Mouse (Mus musculus): Measurements from ENCODE around the gene Slc16a7. TPM values are rescaled to one million over a fixed set of nuclear protein-coding genes. Genes with fewer than 3 reads are reported as not detected.

Gene Slc16a7
- total RNA-seq, 2 experiments from 2014 or later, result 1.9 to 3.7 TPM

DNA sequence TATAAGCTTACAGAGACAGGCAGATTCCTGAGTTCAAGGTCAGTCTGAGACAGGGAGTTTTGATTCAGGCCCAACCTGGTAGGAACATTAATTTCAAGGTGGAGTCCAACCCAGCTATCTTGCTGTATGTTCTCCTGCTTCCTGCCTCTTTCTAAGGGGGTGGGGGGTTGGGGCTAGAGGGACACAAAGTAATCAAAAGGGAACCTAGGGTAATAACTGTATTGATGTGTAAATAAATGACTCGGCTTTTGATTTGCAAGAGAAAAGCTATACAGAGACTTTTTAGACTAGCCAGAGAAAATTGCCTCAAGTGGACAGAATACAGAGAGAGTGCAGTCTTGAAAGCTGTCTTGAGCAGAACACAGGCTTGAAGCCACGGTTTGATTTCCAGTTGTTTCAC lies 174.7 kb downstream of the Slc16a7 start:
- no peak for ATAC-seq (replicated peaks; ENCODE audit: low FRiP score, poor library complexity, severe bottlenecking)

DNA sequence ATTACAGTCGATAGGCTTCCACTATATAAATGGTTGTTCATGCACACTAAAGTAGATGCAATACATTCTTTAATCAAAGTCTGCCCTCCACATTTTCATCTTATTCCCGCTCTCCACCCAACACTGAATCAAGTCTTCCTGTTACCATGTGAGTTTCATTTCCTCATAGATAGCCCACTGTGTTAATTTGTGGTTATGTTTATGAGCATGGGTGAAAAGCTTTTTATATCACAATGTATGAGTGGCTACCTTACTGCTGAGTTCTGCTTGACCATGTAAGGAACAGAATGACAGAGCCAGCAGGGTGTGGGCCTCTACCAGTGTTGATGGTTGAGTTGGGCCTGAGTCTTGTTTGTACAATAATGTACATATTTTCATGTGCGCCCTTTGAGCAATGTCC lies 175.5 kb downstream of the Slc16a7 start:
- ATAC-seq (replicated peaks; ENCODE audit: low FRiP score, poor library complexity, severe bottlenecking), result no peak

DNA sequence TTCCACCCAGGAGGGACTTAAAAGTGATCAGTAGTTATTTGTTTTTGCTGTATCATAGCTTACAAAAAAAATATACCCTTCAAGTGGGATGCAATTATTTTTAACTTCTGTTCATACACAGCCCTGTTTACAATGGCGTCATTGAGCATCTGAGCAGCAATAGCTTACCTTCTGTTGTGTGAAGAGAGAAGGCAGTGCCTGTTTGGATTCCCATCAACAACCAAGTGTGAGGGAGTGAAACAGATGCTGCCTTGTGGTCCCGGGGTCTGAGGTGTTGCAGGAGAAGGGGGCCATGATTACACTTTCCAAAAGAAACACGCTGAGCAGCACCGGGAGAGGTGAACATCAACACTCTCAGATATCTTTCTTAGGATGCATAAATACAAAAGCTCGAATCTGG lies 201.7 kb downstream of the Slc16a7 start:
- ATAC-seq (replicated peaks; ENCODE audit: low FRiP score, poor library complexity, severe bottlenecking), result no peak

DNA sequence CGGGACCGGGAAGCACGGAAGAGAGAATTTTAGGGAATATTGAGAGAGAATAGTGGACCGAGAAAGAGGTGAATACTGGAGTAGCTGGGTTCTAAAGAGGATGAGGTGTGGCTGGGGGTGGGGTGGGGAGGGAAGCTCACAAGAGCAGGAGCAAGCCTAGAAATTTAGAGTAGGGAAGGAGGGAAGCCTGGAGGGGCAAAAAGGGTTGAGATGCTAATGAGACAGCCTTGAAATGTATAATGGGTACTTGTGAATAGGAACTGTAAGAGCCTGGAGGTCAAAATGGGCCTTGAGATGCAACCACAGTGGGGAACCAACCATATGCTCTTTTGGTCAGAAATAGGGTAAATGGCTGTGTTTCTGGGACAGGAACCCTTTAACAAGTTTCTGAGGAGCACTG lies 203.9 kb downstream of the Slc16a7 start:
- no peak for ATAC-seq (replicated peaks; ENCODE audit: low FRiP score, poor library complexity, severe bottlenecking)

GRCm38 (mm10) chr10:125184146-125184545 lies 205.1 kb downstream of the Slc16a7 start:
- ATAC-seq (replicated peaks; ENCODE audit: low FRiP score, poor library complexity, severe bottlenecking), result no peak

DNA sequence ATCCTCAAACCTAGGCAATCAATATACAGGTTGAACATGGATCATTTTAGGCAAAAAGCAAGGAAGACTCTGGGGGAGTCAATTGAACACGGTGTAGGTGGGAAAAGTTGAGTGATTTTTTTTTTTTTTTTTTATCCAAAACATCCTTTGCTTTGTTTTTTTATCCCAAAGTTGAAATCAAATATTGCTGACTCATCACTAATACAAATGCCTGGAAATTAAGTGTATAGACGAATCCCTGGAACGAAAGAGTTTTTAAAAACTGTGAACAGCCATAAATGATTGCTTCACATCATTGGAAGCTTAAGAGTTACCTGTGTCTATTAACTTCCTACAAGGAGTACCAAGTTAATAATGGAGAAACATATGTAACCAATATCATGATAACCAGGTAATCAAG lies 206.7 kb downstream of the Slc16a7 start:
- no peak for ATAC-seq (replicated peaks; ENCODE audit: low FRiP score, poor library complexity, severe bottlenecking)

- ATAC-seq (replicated peaks; ENCODE audit: low FRiP score, poor library complexity, severe bottlenecking), result no peak
Measured at GRCm38 (mm10) chr10:125177782-125178181, 211.5 kb downstream of the Slc16a7 start.

GRCm38 (mm10) chr10:125175013-125175650 lies 214.1 kb downstream of the Slc16a7 start:
- ATAC-seq (replicated peaks; ENCODE audit: low FRiP score, poor library complexity, severe bottlenecking), result no peak

- no peak for ATAC-seq (replicated peaks; ENCODE audit: low FRiP score, poor library complexity, severe bottlenecking)
Measured at GRCm38 (mm10) chr10:125171625-125172024, 217.6 kb downstream of the Slc16a7 start.

DNA sequence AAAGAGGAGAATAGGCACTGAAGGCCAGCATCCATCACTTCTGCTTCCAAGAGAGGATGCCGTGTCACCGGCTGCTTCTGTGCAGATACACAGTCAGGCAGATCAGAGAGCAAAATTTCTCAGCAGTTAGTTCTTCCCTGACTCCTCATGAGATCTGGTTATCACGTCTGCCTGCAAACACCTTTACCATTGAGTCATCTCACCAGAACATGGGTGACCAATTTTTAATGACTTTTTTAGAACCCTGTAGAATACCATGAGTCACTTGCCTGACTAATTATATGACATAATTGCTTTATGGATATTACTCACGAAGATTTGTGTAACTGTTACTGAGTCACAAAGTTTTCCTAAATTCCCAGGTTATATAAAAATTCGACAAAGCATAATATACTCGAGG lies 218.1 kb downstream of the Slc16a7 start:
- ATAC-seq (replicated peaks; ENCODE audit: low FRiP score, poor library complexity, severe bottlenecking), result no peak
